Mouse (Mus musculus): Measurements from ENCODE around the gene Fut9.

The Fut9 gene

DNA sequence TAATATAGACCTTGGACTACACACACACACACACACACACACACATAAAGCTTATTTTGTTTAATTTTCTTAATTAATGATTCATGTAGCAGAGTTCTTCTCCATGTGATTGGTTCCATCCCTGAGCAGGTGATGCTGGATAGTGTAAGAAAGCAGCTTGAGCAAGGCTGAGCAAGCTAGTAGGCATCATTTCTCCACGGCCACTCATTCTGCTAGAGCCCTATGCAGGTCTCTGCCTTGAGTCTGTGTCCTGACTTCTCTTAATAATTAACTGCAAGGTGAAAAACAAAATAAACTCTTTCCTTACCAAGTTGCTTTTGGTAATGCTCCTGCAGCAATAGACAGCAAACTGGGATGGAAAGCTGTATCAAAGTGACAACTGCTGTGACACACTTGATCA, 152.5 kb downstream of the Fut9 start:
- DNase-seq (ENCODE audit: low spot score in 2 of 2): no peak

DNA sequence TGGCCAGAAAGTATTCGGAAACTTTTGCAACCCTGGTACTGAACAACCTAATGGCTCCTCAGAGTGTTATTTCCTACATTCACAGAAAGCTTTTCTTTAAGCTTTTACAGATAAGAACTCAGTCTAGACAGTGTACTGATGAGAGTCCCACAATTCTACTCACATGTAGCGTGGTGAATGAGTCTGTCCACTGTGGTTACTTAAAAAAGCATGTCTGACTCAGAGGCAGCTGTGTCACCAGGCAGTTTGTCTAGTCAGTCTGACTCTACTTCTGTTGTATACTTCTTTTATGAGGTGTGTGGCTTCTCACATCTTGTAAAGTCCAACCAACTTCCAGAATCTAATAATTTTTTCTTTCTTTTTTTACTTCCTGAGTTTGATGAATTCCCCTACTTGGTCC, 154.5 kb downstream of the Fut9 start:
- no peak for DNase-seq (ENCODE audit: low spot score in 2 of 2)

DNA sequence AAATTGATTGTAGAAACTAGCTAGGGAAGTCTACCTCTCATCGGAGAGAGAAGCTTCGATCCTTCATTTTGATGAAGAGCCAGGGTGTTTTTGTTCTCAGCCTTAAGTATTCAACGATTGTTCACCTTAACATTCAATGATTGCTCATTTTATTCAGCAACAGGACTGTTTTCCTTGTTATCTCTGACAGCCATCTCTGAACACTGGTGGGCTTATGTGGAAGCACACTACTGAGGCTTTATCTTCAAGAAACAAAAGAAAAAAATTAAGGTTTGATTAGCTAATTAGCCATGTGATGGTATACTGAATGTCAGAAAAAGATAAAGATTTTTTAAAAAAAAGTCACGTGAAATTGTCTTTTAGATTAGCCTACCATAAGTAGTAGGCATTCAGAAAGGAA, 158.1 kb downstream of the Fut9 start:
- no peak for DNase-seq (ENCODE audit: low spot score in 2 of 2)

DNA sequence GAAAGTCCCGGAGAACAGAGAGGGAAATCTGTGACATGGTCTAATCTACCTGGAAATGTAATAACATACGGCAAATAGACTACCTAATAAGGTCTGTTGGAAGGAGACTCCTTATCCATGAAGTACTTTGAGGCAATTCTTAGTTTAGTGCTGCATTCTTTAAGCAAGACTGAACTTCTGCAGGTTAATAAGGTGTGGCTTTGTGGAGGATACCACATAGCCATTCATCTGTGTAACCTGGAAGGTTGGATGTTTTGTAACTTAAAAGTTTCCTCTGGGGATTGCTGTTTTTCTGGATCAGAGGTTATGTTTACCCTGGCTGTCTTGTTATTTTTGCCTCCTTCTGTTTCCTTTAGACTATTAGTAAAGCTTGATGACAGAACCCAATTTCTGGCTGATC, 166.8 kb downstream of the Fut9 start:
- no peak for DNase-seq (ENCODE audit: low spot score in 2 of 2)

DNA sequence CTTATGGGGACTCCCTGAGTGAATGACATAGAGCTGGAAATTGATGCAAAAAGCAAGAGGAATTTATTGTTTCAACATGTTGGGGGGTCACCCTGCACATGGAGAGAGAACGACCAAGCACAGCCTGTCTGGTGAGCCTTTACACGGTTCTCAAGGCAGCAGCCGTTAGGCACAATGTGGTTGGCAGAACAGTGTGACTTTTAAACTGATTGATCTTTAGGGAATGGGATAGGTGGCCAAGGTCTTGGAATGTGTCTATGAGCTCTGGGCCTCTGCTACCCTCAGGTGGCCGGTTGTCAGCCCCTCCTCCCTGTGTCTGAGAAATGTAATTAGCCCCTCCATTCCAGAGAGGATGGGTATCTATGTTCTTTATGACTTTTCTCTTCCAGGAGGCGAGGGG, 171.9 kb downstream of the Fut9 start:
- DNase-seq (ENCODE audit: low spot score in 2 of 2): no peak

GRCm38 (mm10) chr4:25627467-25627866, 172.6 kb downstream of the Fut9 start:
- DNase-seq (ENCODE audit: low spot score in 2 of 2): no peak

DNA sequence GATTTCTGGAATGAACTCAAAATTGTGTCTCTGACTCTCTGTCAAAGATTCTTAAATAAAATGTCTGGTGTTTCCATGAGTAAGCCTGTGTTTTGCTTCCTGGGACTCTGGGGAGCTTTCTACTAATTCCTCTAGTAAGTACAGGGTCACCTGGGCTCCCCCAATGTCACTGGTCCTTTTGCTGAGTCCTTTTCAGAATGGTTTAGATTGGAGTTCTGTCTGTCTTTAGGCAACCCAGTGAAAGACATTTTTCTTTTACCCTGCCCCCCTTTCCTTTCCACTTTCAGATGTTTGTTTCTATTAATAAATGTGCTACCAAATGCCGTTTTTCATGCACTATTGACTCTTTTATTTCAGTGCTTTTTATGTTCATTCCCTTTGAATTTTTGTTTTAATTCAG, 173.0 kb downstream of the Fut9 start:
- no peak for DNase-seq (ENCODE audit: low spot score in 2 of 2)

DNA sequence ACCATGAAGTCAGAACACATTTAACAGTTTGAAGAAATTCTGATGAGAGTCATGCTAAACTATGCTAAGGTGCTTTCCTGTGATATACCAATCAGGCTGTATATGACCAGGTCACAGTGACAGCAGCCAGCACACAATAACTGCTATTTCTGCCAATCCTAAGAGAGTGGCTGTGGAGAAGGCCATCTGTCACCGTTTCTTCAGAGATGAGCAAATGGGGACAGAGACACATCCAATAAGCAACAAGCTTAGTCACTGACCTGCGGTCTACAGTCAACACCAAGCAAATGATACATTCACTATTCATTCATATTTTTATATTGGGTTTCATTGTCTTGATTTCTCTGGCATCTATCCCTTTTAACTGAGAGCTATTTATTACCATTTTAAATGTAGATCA, 176.9 kb downstream of the Fut9 start:
- DNase-seq (ENCODE audit: low spot score in 2 of 2): no peak

GRCm38 (mm10) chr4:25617301-25617700, 182.7 kb downstream of the Fut9 start:
- no peak for DNase-seq (ENCODE audit: low spot score in 2 of 2)

GRCm38 (mm10) chr4:25613426-25613825, 186.6 kb downstream of the Fut9 start:
- DNase-seq (ENCODE audit: low spot score in 2 of 2): no peak

- DNase-seq (ENCODE audit: low spot score in 2 of 2): no peak
Observed at GRCm38 (mm10) chr4:25610481-25610880, 189.6 kb downstream of the Fut9 start.

GRCm38 (mm10) chr4:25593218-25593617, 206.8 kb downstream of the Fut9 start:
- no peak for DNase-seq (ENCODE audit: low spot score in 2 of 2)
